Mouse (Mus musculus) limb, embryonic 12.5 days (tissue): ENCODE measurements around the gene Pi16. TPM values are rescaled to one million over a fixed set of nuclear protein-coding genes. Genes with fewer than 3 reads are reported as not detected.

Experiments used
- ATAC-seq: fragments of 200-750 bp; cut with Nextera tagmentation; 2 replicates; pipeline ENCODE4 v1.8.0; 2017; ENCODE audit warnings: low read depth, moderate TSS enrichment; ENCODE audit not compliant: insufficient number of reproducible peaks, insufficient read depth, low FRiP score, low TSS enrichment
- H3K27ac ChIP-seq: fragments of 300-500 bp; sonication (generic); 2 replicates; pipeline ENCODE4 v1.5.1; 2016; ENCODE audit warnings: mild to moderate bottlenecking, moderate library complexity
- H3K27me3 ChIP-seq: fragments of 300-500 bp; sonication (generic); 2 replicates; pipeline ENCODE4 v1.6.1; 2016; ENCODE audit warnings: mild to moderate bottlenecking, moderate library complexity
- H3K36me3 ChIP-seq: fragments of 300-500 bp; sonication (generic); 2 replicates; pipeline ENCODE4 v1.6.1; 2016; ENCODE audit warnings: mild to moderate bottlenecking, moderate library complexity
- H3K4me1 ChIP-seq: fragments of 300-500 bp; sonication (generic); replicated peaks from 2 replicates; pipeline ENCODE4 v1.6.1; 2016
- H3K4me2 ChIP-seq: fragments of 300-500 bp; sonication (generic); 2 replicates; pipeline ENCODE4 v1.6.1; 2016; ENCODE audit warnings: mild to moderate bottlenecking, moderate library complexity
- H3K4me3 ChIP-seq: fragments of 300-500 bp; sonication (generic); replicated peaks from 2 replicates; pipeline ENCODE4 v1.5.1; 2016; ENCODE audit warnings: mild to moderate bottlenecking
- H3K9ac ChIP-seq: fragments of 300-500 bp; sonication (generic); replicated peaks from 2 replicates; pipeline ENCODE4 v1.6.1; 2016; ENCODE audit warnings: mild to moderate bottlenecking, moderate library complexity
- H3K9me3 ChIP-seq: fragments of 300-500 bp; sonication (generic); 2 replicates; pipeline ENCODE4 v1.6.1; 2016; ENCODE audit warnings: mild to moderate bottlenecking, moderate library complexity
- WGBS: fragments of 180-500 bp; shearing (Covaris S2); methylation state at CpG from one replicate; pipeline ENCODE4 v1.1.7; 2016; 5-methylcytosine and 5-hydroxymethylcytosine counted together
- polyA plus RNA-seq: library from polyadenylated mRNA; unstranded; fragments of >200 nt; fragmentation: Nextera tagmentation; extraction: Ambion mirVana; gene quantifications from 2 replicates; pipeline ENCODE4 v1.2.1, GENCODE M21; 2016

Pi16 gene
- polyA plus RNA-seq, 1 experiment from 2014 or later = 0.51 TPM

DNA sequence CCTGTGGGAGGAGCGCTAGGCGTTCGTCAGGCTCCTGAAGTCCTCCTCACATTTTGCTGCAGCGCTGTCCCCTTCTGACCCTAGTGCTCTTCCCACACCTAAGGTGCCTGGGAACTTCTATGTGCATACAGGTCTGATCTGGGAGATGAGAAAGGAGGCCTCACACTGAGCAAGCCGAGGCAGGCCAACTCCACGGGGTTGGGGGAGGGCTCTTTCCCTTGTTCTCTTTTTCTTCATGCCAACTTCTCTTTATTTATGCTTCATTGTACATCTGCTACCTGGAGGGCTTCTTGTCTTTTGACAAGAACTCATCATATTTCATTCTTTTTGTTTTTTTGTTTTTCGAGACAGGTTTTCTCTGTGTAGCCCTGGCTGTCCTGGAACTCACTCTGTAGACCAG is 25.7 kb upstream of the Pi16 start:
- Histone ChIP-seq H3K27me3 (no peaks in the 10 kb centered on the region), H3K4me1 (peaks cover 12% of the 10 kb centered on the region), H3K9me3 (no peaks in the 10 kb centered on the region), H3K4me2 (no peak overlapping the region), H3K27ac (no peak overlapping the region), H3K4me3 (no peak overlapping the region), H3K9ac (no peak overlapping the region), H3K36me3 (peaks cover 50% of the 10 kb centered on the region)
- no peak for ATAC-seq
- 85% methylated on average over 7 of the region's 7 CpGs for WGBS

DNA sequence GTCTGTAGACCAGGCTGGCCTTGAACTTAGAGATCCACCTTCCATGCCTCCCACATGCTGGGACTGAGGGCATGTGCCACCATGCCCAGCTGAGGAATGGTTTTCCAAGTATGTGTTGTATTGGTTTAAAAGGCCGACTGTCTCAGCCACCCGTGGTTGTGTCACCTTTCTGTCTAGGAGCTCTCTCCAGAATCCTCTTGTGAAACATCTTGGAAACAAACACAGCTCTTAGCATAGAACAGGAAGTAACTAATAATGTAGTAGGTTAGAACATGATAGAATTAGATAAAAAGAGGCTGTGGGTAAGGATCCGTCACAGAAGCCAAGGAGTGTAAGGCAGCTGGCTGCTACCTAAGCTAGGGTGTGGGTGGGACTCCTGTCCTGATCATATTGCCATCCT is 24.5 kb upstream of the Pi16 start:
- no peak overlapping the region for H3K27ac ChIP-seq
- no peaks in the 10 kb centered on the region for H3K9me3 ChIP-seq
- ATAC-seq = no peak
- no peak overlapping the region for H3K9ac ChIP-seq
- no peaks in the 10 kb centered on the region for H3K27me3 ChIP-seq
- no peak overlapping the region for H3K4me3 ChIP-seq
- no peak overlapping the region for H3K4me2 ChIP-seq
- H3K4me1 ChIP-seq = peaks cover 23% of the 10 kb centered on the region
- peaks cover 49% of the 10 kb centered on the region for H3K36me3 ChIP-seq
- 86% methylated on average over 3 of the region's 3 CpGs for WGBS

DNA sequence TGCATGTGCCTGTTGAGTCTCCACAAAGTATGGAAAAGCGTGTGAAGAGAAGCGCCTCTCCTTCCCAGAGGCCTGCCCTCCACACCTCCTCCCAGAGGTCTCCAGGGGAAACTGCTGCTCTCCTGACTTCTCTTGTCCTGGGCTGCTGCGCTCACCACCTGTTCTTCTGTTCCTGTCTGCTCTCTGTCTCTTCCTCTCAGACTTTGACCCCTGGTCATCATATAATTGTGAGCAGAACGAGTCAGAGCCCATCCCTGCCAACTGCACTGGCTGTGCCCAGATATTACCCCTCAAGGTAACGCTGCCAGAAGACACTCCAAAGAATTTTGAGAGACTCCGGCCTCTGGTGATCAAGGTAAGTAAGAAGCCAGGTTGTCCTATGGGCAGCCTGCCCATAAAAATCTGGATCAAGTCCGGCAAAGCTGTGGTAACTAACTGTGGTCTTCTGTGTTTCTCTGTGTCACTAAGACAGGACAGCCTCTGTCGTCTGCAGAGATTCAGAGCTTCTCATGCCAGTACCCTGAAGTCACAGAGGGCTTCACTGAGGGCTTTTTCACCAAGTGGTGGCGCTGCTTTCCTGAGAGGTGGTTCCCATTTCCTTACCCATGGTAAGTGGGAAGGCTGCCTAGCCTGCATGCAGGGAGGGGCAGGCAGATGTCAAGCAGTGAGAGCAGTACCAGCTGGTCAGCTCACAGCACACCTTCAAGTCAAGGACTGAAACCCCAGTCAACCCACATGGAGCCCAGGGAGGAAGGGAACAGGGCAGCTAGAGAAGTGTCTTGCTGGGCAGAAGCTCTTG is 23.5 kb upstream of the Pi16 start:
- Histone ChIP-seq H3K4me1 (peaks cover 23% of the 10 kb centered on the region), H3K4me2 (no peak overlapping the region), H3K9me3 (no peaks in the 10 kb centered on the region), H3K27ac (no peak overlapping the region), H3K27me3 (no peaks in the 10 kb centered on the region), H3K4me3 (no peak overlapping the region), H3K36me3 (peaks cover 59% of the 10 kb centered on the region), H3K9ac (no peak overlapping the region)
- WGBS = 76% methylated on average over 9 of the region's 9 CpGs
- no peak for ATAC-seq

DNA sequence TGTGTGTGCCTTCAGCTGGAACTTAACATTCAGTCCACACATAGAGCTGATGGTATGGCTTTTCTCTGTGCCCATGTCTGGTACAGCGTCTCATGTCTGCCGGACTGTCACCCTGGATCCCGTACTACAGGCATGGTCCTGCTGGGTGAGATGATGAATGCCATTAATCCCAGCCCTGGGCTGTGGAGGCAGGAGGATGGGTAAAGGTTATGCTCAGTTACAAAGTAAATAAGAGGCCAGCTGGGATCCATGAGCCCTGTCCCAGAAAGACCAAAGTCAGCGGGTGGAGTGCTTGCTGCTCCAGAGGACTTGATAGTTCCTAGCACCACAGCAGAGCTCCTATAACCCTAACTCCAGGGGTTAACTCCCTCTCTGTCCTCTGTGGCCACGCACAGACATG is 21.6 kb upstream of the Pi16 start:
- WGBS = 67% methylated on average over 5 of the region's 5 CpGs
- ATAC-seq = no peak
- Histone ChIP-seq H3K9me3 (no peaks in the 10 kb centered on the region), H3K36me3 (peaks cover 72% of the 10 kb centered on the region), H3K27ac (0 out of 2 replicates have a peak overlapping the region, but pooled peaks have one; percentile 17), H3K4me2 (no peak overlapping the region), H3K4me1 (peaks cover 23% of the 10 kb centered on the region), H3K27me3 (no peaks in the 10 kb centered on the region), H3K4me3 (no peak overlapping the region), H3K9ac (no peak overlapping the region)

DNA sequence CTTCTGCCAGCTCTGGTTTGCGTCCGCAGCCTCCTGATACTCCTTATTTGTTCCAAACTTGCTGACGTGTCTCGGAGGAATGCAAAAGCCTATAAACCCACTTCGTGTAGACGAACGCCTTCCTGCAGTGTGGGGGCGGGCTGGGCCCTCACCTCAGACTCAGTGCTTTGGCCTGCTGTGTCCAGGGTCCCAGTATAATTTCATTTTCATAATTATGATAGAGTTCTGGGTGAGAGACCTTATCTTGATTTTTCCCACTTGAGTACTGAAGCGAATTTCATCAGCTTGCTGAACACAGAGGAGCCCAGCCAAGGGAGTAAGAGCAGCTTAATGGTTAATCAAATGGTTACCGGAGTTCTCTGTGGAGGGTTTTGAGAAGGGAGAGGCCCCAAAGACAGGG is 20.2 kb upstream of the Pi16 start:
- Histone ChIP-seq H3K4me3 (no peak overlapping the region), H3K9ac (no peak overlapping the region), H3K36me3 (peaks cover 80% of the 10 kb centered on the region), H3K9me3 (no peaks in the 10 kb centered on the region), H3K27me3 (no peaks in the 10 kb centered on the region), H3K4me1 (peaks cover 23% of the 10 kb centered on the region), H3K27ac (peak overlapping the region; percentile 56), H3K4me2 (no peak overlapping the region)
- ATAC-seq = no peak
- 31% methylated on average over 10 of the region's 10 CpGs for WGBS

DNA sequence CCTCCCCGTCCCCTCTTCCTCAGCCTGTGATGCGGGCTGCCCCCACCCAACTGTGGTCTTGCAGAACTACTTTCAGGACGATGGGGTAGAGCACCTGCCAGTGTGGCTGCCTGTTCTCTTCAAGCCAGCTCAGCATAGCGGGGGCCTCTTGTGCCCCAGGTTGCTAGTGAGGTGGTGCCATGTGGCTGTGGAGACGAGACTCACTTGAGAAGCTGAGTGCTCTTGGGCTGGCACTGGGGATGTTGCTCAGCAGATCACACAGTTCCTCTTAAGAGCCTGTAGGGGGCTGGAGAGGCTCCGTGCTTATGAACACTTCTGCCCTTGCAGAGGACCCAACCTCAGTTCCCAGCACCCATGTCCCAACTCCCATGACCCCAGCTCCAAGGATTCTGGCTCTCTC is 19.7 kb upstream of the Pi16 start:
- H3K9ac ChIP-seq = no peak overlapping the region
- H3K36me3 ChIP-seq = peaks cover 80% of the 10 kb centered on the region
- H3K27me3 ChIP-seq = no peaks in the 10 kb centered on the region
- no peaks in the 10 kb centered on the region for H3K9me3 ChIP-seq
- WGBS = 88% methylated on average over 6 of the region's 6 CpGs
- no peak overlapping the region for H3K4me2 ChIP-seq
- H3K27ac ChIP-seq = peak overlapping the region; percentile 56
- ATAC-seq = no peak
- peaks cover 24% of the 10 kb centered on the region for H3K4me1 ChIP-seq
- H3K4me3 ChIP-seq = no peak overlapping the region

DNA sequence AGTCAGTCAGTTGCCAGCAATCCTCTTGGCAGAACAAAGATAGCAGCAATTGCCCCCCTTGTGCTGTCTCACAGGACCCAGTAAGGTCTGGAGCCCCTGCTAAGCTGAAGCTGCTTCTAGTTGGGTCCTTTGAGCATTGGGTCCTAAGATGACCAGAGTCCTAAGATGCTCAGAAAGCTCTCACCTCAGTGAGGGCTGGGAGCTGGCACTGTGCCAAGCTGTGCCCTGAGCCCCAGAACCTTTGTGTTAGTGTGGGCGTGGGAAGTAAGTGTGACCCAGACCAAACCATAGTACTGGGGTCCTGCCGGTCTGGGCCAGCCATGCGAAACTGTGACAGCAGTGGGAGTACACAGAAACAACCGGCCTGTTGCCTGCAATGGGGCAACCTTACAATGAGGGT is 18.2 kb upstream of the Pi16 start:
- no peak overlapping the region for H3K4me2 ChIP-seq
- H3K9ac ChIP-seq = no peak overlapping the region
- peaks cover 39% of the 10 kb centered on the region for H3K4me1 ChIP-seq
- H3K36me3 ChIP-seq = peaks cover 65% of the 10 kb centered on the region
- WGBS = 93% methylated on average over 4 of the region's 4 CpGs
- no peaks in the 10 kb centered on the region for H3K9me3 ChIP-seq
- no peaks in the 10 kb centered on the region for H3K27me3 ChIP-seq
- H3K4me3 ChIP-seq = no peak overlapping the region
- no peak overlapping the region for H3K27ac ChIP-seq
- ATAC-seq = no peak

DNA sequence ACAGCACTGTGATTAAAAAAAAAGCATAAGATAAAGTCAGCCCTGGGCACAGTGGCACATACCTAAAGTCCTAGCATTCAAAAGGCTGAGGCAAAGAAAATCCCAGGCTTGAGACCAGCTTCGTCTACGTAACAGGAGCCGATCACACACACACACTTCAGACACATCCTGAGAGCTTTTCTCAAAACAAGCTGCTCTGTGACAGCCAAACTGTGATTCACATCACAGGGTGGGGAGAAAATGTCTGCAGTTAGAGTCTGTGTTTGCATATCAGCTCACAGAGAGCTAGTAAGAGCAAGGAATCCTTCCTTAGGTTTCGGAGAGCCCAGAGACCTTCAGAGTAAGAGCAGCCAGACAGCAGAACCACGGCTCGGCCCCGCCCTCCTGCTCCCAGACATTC is 16.6 kb upstream of the Pi16 start:
- ATAC-seq = no peak
- no peaks in the 10 kb centered on the region for H3K27me3 ChIP-seq
- H3K9me3 ChIP-seq = no peaks in the 10 kb centered on the region
- H3K27ac ChIP-seq = no peak overlapping the region
- peaks cover 50% of the 10 kb centered on the region for H3K36me3 ChIP-seq
- no peak overlapping the region for H3K4me2 ChIP-seq
- H3K9ac ChIP-seq = no peak overlapping the region
- peaks cover 50% of the 10 kb centered on the region for H3K4me1 ChIP-seq
- 93% methylated on average over 7 of the region's 7 CpGs for WGBS
- H3K4me3 ChIP-seq = no peak overlapping the region

DNA sequence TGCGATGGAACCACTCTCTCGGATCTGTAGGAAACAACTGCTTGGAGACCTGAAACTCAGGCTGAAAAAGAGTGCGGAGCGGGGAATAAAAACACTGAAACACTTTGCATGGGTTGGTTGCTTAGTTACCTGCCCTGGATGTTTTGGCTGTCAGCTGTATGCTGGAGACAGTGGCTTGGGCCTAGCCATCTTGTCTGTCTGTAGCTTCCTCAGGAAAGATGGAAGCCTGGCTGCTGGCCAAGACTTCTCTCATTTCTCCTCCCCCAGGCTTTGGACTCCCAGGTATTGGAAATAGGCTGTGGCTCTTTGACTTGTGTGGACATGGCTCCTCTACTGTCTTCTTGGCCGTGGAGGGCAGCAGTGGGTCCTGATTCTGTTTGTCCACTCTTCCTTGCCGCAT is 16.1 kb upstream of the Pi16 start:
- Histone ChIP-seq H3K9me3 (no peaks in the 10 kb centered on the region), H3K4me2 (no peak overlapping the region), H3K36me3 (peaks cover 50% of the 10 kb centered on the region), H3K9ac (no peak overlapping the region), H3K4me1 (peaks cover 52% of the 10 kb centered on the region), H3K27ac (no peak overlapping the region), H3K4me3 (no peak overlapping the region), H3K27me3 (no peaks in the 10 kb centered on the region)
- no peak for ATAC-seq
- WGBS = 95% methylated on average over 6 of the region's 6 CpGs

DNA sequence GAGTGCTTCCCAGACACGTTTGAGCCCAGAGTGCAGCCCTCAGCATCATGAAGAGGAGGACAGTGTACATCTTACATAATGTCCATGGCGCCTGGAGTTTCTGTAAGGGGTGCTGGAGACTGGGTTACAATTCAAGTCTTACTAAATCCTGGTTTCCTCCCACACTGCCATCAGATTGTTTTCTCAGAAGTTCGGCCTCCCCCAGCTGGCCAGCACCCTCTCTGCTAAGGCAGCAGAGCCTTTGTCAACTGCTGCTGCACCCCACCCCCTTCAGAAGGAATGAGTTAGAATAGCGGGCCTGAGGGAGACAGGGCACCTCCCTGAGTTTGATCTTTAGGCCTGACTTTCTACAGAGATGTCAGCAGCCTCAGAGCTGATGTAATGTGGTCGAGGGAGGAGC is 15.3 kb upstream of the Pi16 start:
- no peak for ATAC-seq
- Histone ChIP-seq H3K9ac (no peak overlapping the region), H3K9me3 (no peaks in the 10 kb centered on the region), H3K4me2 (no peak overlapping the region), H3K4me3 (no peak overlapping the region), H3K36me3 (peaks cover 46% of the 10 kb centered on the region), H3K4me1 (peaks cover 45% of the 10 kb centered on the region), H3K27me3 (no peaks in the 10 kb centered on the region), H3K27ac (no peak overlapping the region)
- 75% methylated on average over 5 of the region's 5 CpGs for WGBS

DNA sequence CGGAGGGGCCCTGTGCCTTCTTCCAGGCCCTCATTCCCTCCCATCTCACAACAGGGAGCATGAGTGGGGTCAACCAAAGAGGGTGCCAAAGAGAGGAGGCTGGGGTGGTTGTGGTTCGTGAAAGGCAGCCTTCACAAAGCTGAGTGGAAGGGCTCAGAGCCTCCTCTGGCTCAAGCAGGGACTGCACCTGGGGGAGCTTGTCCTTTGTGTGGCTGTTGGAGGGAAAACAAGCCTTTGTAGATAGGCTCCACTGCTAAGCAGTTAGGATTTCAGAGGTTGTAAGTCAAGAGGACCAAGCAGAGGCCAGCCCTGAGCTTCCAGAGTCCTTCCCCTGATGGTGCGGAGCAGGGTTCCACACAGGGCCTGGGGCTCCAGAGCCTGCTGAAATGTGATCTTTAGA is 14.4 kb upstream of the Pi16 start:
- WGBS = 49% methylated on average over 3 of the region's 3 CpGs
- H3K27ac ChIP-seq = peak overlapping the region; percentile 73
- peaks cover 41% of the 10 kb centered on the region for H3K4me1 ChIP-seq
- peaks cover 41% of the 10 kb centered on the region for H3K36me3 ChIP-seq
- no peak overlapping the region for H3K4me2 ChIP-seq
- ATAC-seq = no peak
- H3K9ac ChIP-seq = 0 out of 2 replicates have a peak overlapping the region, but pooled peaks have one; percentile 23
- H3K4me3 ChIP-seq = no peak overlapping the region
- no peaks in the 10 kb centered on the region for H3K27me3 ChIP-seq
- no peaks in the 10 kb centered on the region for H3K9me3 ChIP-seq

DNA sequence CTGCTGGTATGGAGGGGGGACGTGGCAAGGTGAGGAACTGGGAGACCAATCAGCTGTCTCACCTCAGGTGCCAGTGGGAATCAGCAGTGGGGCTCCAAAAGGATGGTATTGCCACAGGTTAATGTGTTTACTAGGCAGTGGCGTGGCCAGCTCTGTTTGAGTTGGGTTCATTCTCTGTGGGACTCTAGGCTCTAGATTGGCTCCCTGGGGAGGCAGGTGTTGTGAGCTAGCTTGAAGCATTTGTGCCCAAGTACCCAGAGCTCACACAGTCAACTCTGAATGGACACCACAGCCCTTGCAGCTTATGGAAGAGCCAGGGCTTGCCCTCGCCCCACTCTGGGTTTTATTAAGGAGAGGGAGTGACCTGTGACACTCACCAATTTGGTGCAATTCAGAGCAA is 13.6 kb upstream of the Pi16 start:
- WGBS = 69% methylated on average over 3 of the region's 3 CpGs
- Histone ChIP-seq H3K4me3 (no peak overlapping the region), H3K27ac (peak overlapping the region; percentile 73; the same call in 1 of the 2 replicates), H3K36me3 (peaks cover 33% of the 10 kb centered on the region), H3K4me2 (no peak overlapping the region), H3K9ac (0 out of 2 replicates have a peak overlapping the region, but pooled peaks have one; percentile 23), H3K9me3 (no peaks in the 10 kb centered on the region), H3K27me3 (no peaks in the 10 kb centered on the region), H3K4me1 (peaks cover 41% of the 10 kb centered on the region)
- ATAC-seq = no peak
